Mouse (Mus musculus) neural tube, embryonic 11.5 days (tissue): Measurements from ENCODE around the gene Cand2. TPM values are rescaled to one million over a fixed set of nuclear protein-coding genes. Genes with fewer than 3 reads are reported as not detected.
A peak's percentile ranks its signal among the peaks of the same experiment; 100 is the strongest.

Experiments
- ATAC-seq: fragments of 200-750 bp; cut with Nextera tagmentation; 2 replicates; pipeline ENCODE4 v1.8.0; 2017; ENCODE audit warnings: moderate number of reproducible peaks, mild to moderate bottlenecking, moderate TSS enrichment, moderate library complexity; ENCODE audit not compliant: insufficient read depth, low FRiP score, low TSS enrichment
- DNase-seq: peaks from one replicate; pipeline ENCODE4 v3.0.0-alpha.2; 2015; ENCODE audit warnings: low spot score
- H3K27ac ChIP-seq: fragments of 300-500 bp; sonication (generic); 2 replicates; pipeline ENCODE4 v1.5.1; 2014; ENCODE audit warnings: low read depth, mild to moderate bottlenecking, low read length
- H3K27me3 ChIP-seq: fragments of 300-500 bp; sonication (generic); 2 replicates; pipeline ENCODE4 v1.6.1; 2014; ENCODE audit warnings: mild to moderate bottlenecking, low read length, mixed read lengths; ENCODE audit not compliant: control insufficient read depth, insufficient read depth
- H3K36me3 ChIP-seq: fragments of 300-500 bp; sonication (generic); 2 replicates; pipeline ENCODE4 v1.6.1; 2014; ENCODE audit warnings: mild to moderate bottlenecking, low read length, moderate library complexity, mixed read lengths; ENCODE audit not compliant: control insufficient read depth, insufficient read depth
- H3K4me1 ChIP-seq: fragments of 300-500 bp; sonication (generic); 2 replicates; pipeline ENCODE4 v1.6.1; 2014; ENCODE audit warnings: low read length, mixed read lengths; ENCODE audit not compliant: control insufficient read depth, insufficient read depth
- H3K4me2 ChIP-seq: fragments of 300-500 bp; sonication (generic); 2 replicates; pipeline ENCODE4 v1.6.1; 2014; ENCODE audit warnings: low read depth, mild to moderate bottlenecking, moderate library complexity
- H3K4me3 ChIP-seq: fragments of 300-500 bp; sonication (generic); 2 replicates; pipeline ENCODE4 v1.5.1; 2014; ENCODE audit warnings: low read depth, low read length
- H3K9ac ChIP-seq: fragments of 300-500 bp; sonication (generic); 2 replicates; pipeline ENCODE4 v1.6.1; 2014; ENCODE audit warnings: mild to moderate bottlenecking, low read length
- H3K9me3 ChIP-seq: fragments of 300-500 bp; sonication (generic); 2 replicates; pipeline ENCODE4 v1.6.1; 2016; ENCODE audit warnings: low read length; ENCODE audit not compliant: control insufficient read depth
- WGBS: fragments of 180-500 bp; shearing (Covaris S2); extraction: QIAGEN DNeasy Blood & Tissue Kit; methylation state at CpG from one replicate; pipeline ENCODE4 v1.1.7; 2014; 5-methylcytosine and 5-hydroxymethylcytosine counted together
- polyA plus RNA-seq: library from polyadenylated mRNA; unstranded; fragments of >200 nt; fragmentation: Nextera tagmentation; extraction: Ambion mirVana; gene quantifications from 2 replicates; pipeline ENCODE4 v1.2.1, GENCODE M21; 2014

The Cand2 gene
- polyA plus RNA-seq, 1 experiment from 2014 or later = 37.7 TPM

- Histone ChIP-seq H3K27me3 (no peaks in the 10 kb centered on the region), H3K4me2 (no peak overlapping the region), H3K4me1 (no peaks in the 10 kb centered on the region), H3K36me3 (no peaks in the 10 kb centered on the region), H3K9me3 (no peaks in the 10 kb centered on the region), H3K4me3 (no peak overlapping the region), H3K27ac (no peak overlapping the region), H3K9ac (no peak overlapping the region)
- 86% methylated on average over 7 of the region's 7 CpGs for WGBS
- DNase-seq = no peak
- ATAC-seq = no peak
Observed at GRCm38 (mm10) chr6:115755536-115755935, 18.8 kb upstream of the Cand2 start.

DNA sequence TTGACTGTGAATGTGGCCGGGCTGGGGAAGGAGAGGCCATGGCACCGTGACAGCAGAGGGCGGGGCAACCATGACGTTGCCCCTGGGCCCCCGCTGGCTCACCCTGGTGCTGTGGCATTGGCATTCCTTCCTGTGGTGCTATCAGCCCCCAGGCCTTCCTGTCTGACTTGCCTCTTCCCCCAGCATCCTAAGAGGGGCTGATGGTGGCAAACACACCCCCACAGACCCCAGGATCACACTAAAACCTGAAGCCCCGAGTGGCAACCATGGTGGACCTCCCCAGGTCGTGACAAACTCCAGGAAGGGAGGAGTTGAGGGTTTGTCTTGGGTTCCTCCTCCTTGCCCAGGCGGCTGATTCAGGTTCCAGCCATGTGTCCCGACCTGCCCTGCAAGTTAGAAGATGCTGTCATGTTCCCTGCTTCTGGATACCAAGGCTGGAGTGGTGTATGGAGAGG lies 15.3 kb upstream of the Cand2 start:
- H3K9ac ChIP-seq = no peak overlapping the region
- H3K4me3 ChIP-seq = no peak overlapping the region
- DNase-seq (no peak), ATAC-seq (no peak)
- no peak overlapping the region for H3K27ac ChIP-seq
- no peaks in the 10 kb centered on the region for H3K27me3 ChIP-seq
- H3K4me1 ChIP-seq = peaks cover 9% of the 10 kb centered on the region
- no peaks in the 10 kb centered on the region for H3K9me3 ChIP-seq
- H3K36me3 ChIP-seq = no peaks in the 10 kb centered on the region
- 64% methylated on average over 9 of the region's 9 CpGs for WGBS
- H3K4me2 ChIP-seq = no peak overlapping the region

GRCm38 (mm10) chr6:115759461-115759860 lies 14.9 kb upstream of the Cand2 start:
- DNase-seq = no peak
- H3K4me3 ChIP-seq = no peak overlapping the region
- no peak overlapping the region for H3K27ac ChIP-seq
- no peak overlapping the region for H3K4me2 ChIP-seq
- peaks cover 11% of the 10 kb centered on the region for H3K4me1 ChIP-seq
- no peaks in the 10 kb centered on the region for H3K36me3 ChIP-seq
- ATAC-seq = no peak
- no peak overlapping the region for H3K9ac ChIP-seq
- no peaks in the 10 kb centered on the region for H3K9me3 ChIP-seq
- H3K27me3 ChIP-seq = no peaks in the 10 kb centered on the region
- WGBS = 68% methylated on average over 5 of the region's 5 CpGs

DNA sequence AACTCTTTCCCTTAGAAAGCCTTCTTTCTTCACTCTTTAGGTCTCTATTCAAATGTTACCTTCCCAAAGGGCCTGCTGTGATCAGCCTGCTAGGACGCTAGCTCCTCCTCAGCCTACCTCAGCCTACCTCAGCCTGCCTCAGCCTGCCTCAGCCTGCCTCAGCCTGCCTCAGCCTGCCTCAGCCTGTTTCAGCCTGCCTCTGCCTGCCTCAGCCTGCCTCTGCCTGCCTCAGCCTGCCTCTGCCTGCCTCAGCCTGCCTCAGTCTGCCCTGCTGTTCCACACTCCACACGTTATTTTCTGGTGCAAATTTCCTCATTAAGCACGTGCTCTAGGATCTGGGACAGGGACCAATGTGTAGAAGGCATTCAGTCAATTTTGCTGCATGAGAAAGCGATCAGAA lies 14.2 kb upstream of the Cand2 start:
- H3K9ac ChIP-seq = no peak overlapping the region
- no peak overlapping the region for H3K4me2 ChIP-seq
- H3K4me1 ChIP-seq = peaks cover 11% of the 10 kb centered on the region
- H3K27ac ChIP-seq = no peak overlapping the region
- no peak overlapping the region for H3K4me3 ChIP-seq
- WGBS = 89% methylated on average over 4 of the region's 4 CpGs
- no peaks in the 10 kb centered on the region for H3K9me3 ChIP-seq
- H3K36me3 ChIP-seq = no peaks in the 10 kb centered on the region
- no peaks in the 10 kb centered on the region for H3K27me3 ChIP-seq
- no peak for ATAC-seq
- no peak for DNase-seq

DNA sequence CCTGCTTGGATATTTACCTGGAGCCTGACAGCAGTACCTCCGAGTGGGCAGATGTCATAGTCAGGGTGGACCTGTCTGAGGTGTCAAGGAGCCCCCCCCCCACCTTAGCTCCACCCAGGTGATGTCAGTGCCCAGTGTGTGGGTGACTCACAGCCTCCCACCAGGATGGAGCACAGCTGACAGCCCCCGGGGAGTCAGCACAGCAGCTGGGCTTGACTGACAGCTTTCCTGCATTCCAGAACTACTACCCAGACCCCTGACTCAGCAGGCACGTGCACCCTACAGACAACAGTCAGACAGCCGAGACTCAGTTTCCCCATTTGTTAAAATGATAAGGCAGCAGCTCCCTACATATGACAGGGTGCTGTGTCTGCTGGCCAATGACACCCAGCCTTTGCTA lies 13.4 kb upstream of the Cand2 start:
- H3K9ac ChIP-seq = no peak overlapping the region
- DNase-seq = no peak
- peaks cover 11% of the 10 kb centered on the region for H3K4me1 ChIP-seq
- H3K9me3 ChIP-seq = no peaks in the 10 kb centered on the region
- no peaks in the 10 kb centered on the region for H3K27me3 ChIP-seq
- no peak overlapping the region for H3K4me3 ChIP-seq
- no peak overlapping the region for H3K27ac ChIP-seq
- H3K36me3 ChIP-seq = no peaks in the 10 kb centered on the region
- 73% methylated on average over 4 of the region's 4 CpGs for WGBS
- H3K4me2 ChIP-seq = no peak overlapping the region
- no peak for ATAC-seq

GRCm38 (mm10) chr6:115761995-115762756 lies 12.2 kb upstream of the Cand2 start, which contains the start of gene Tmem40:
Gene Tmem40 (minus strand): TSS chr6:115762410.
- H3K9ac ChIP-seq = no peak within 1 kb of the TSS
- H3K4me3 ChIP-seq = no peak within 1 kb of the TSS
- DNase-seq = peak; percentile 61
- no peak within 1 kb of the TSS for H3K4me2 ChIP-seq
- peaks cover 11% of the 10 kb centered on the region for H3K4me1 ChIP-seq
- H3K27me3 ChIP-seq = no peaks in the 10 kb centered on the region
- H3K36me3 ChIP-seq = no peaks in the 10 kb centered on the region
- peak; percentile 21; the same call in 1 of the 2 replicates for ATAC-seq
- 2% methylated on average over 9 of the region's 9 CpGs for WGBS
- no peaks in the 10 kb centered on the region for H3K9me3 ChIP-seq
- peak within 1 kb of the TSS; percentile 62 for H3K27ac ChIP-seq

DNA sequence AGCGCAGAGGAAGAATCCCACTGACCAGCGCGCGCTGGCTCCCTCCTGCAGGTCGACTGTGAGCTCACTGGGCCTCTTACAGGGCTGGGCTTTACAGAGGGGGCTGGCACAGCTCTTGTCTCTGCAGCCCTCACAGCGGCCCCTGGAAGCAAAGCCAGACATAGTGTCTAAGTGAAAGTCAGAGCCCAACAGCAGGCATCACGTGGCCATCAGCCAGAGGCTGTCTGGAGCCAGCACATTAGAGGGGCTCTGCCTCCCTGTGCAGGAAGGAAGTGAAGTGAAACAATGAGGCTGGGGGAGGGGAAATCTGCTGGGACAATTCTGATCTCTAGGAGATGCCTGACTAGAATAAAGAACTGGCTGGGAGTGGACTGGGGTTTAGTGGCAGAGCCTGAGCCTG lies 10.2 kb upstream of the Cand2 start:
- peaks cover 11% of the 10 kb centered on the region for H3K4me1 ChIP-seq
- ATAC-seq = peak; percentile 87
- no peak overlapping the region for H3K4me2 ChIP-seq
- H3K9ac ChIP-seq = peak overlapping the region; percentile 40
- no peak overlapping the region for H3K4me3 ChIP-seq
- H3K27me3 ChIP-seq = no peaks in the 10 kb centered on the region
- H3K36me3 ChIP-seq = no peaks in the 10 kb centered on the region
- peak; percentile 84 for DNase-seq
- H3K9me3 ChIP-seq = no peaks in the 10 kb centered on the region
- peak overlapping the region; percentile 88 for H3K27ac ChIP-seq
- 8% methylated on average over 7 of the region's 7 CpGs for WGBS

DNA sequence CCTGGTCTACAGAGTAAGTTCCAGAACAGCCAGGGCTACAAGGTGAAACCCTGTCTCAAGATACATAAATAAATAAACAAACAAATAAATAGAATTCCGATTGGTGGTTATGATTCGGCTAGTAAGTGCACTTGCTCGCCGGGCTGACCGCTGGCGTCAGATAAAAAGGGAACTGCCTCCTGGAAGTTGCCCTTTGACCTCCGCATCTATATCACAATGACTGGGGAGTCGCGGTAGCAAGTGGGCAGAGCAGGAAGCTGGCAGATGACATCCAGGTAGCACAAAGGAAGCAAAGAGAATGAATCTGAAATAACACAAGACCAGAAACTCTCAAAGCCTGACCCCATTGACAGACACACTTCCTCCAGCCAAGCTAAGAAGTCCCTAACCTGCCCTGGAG lies 7.0 kb upstream of the Cand2 start:
- Histone ChIP-seq H3K4me3 (no peak overlapping the region), H3K4me2 (no peak overlapping the region), H3K4me1 (peaks cover 7% of the 10 kb centered on the region), H3K27me3 (no peaks in the 10 kb centered on the region), H3K9me3 (no peaks in the 10 kb centered on the region), H3K27ac (no peak overlapping the region), H3K36me3 (no peaks in the 10 kb centered on the region), H3K9ac (no peak overlapping the region)
- WGBS = 54% methylated on average over 9 of the region's 9 CpGs
- DNase-seq (no peak), ATAC-seq (no peak)

DNA sequence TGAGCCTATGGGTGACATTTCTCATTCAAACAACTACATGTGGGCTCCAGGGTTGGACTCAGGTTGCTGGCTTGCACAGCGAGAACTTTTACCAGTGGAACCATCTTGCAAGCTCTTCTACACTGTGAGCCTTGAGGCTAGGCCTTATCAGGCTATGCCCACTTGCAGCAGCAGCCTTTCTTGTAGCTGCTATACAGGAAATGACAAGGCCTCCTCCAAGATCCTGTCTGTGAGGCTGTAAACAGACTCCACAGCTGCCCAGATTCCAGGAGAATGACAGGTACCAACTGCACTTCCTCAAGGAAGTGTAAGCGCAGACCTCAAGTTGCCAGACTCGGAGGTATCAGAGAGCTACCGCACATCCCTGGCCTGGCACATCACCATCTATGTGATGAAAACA lies 6.1 kb upstream of the Cand2 start:
- Histone ChIP-seq H3K4me1 (peaks cover 2% of the 10 kb centered on the region; the same call in 1 of the 2 replicates), H3K4me3 (no peak overlapping the region), H3K27ac (no peak overlapping the region), H3K4me2 (no peak overlapping the region), H3K9ac (no peak overlapping the region), H3K9me3 (no peaks in the 10 kb centered on the region), H3K36me3 (no peaks in the 10 kb centered on the region), H3K27me3 (no peaks in the 10 kb centered on the region)
- no peak for DNase-seq
- 87% methylated on average over 4 of the region's 4 CpGs for WGBS
- no peak for ATAC-seq
